Mouse (Mus musculus) heart, adult 2 months (tissue): ENCODE results near the gene Baz2b.

Experiments used
- CTCF ChIP-seq: fragments of 200-600 bp; IDR thresholded peaks from 2 replicates; pipeline ENCODE4 v1.8.1; 2022; ENCODE audit warnings: antibody characterized with exemption, mild to moderate bottlenecking, moderate library complexity
- EP300 ChIP-seq: fragments of 200-500 bp; IDR thresholded peaks from 2 replicates; pipeline ENCODE4 v1.6.1; 2011; ENCODE audit warnings: low read depth, low read length, control low read depth; ENCODE audit not compliant: insufficient read depth
- POLR2A ChIP-seq: fragments of 200-500 bp; IDR thresholded peaks from 2 replicates; pipeline ENCODE4 v1.6.1; 2011; ENCODE audit warnings: mild to moderate bottlenecking, low read depth, low read length, control low read depth; ENCODE audit not compliant: insufficient read depth

GRCm38 (mm10) chr2:60021556-60021955 lies 188.1 kb downstream of the Baz2b start:
- TF ChIP-seq CTCF (no peak), POLR2A (no peak), EP300 (no peak)
